Mouse (Mus musculus) brain, embryonic 14.5 days (tissue): ENCODE measurements at regions not wholly inside any gene's neighbourhood (a gene's known extent, or its start where the extent isn't known, plus 50 kb on each side); places are given as distances from the start of the nearest gene placed in this dataset.

Experiments used
- CTCF ChIP-seq: fragments of 200-500 bp; IDR thresholded peaks from 2 replicates; pipeline ENCODE4 v1.5.1; 2012; ENCODE audit warnings: inconsistent platforms, mild to moderate bottlenecking, moderate library complexity, borderline replicate concordance; ENCODE audit not compliant: insufficient read depth, insufficient read length; ENCODE audit errors: extremely low read depth
- POLR2A ChIP-seq: fragments of 200-500 bp; IDR thresholded peaks from 2 replicates; pipeline ENCODE4 v1.6.1; 2012; ENCODE audit warnings: mild to moderate bottlenecking, inconsistent platforms, borderline replicate concordance; ENCODE audit not compliant: poor library complexity, insufficient read depth, insufficient read length, severe bottlenecking; ENCODE audit errors: extremely low read depth

- no peak for TF ChIP-seq POLR2A
- TF ChIP-seq CTCF, result no peak
These were observed 53.1 kb upstream of the Glis3 start for GRCm38 (mm10) chr19:28732998-28733397.
